Mouse (Mus musculus): ENCODE data around the gene Itgb5.

The Itgb5 gene

GRCm38 (mm10) chr16:33916473-33917251 lies 87.2 kb downstream of the Itgb5 start:
- no peak for DNase-seq

GRCm38 (mm10) chr16:33917390-33917789 lies 87.9 kb downstream of the Itgb5 start:
- DNase-seq, result no peak

- no peak for DNase-seq
Measured at GRCm38 (mm10) chr16:33917926-33918325, 88.5 kb downstream of the Itgb5 start.

GRCm38 (mm10) chr16:33921514-33921913 lies 92.0 kb downstream of the Itgb5 start:
- DNase-seq, result no peak

GRCm38 (mm10) chr16:33922111-33923000 lies 92.9 kb downstream of the Itgb5 start:
- DNase-seq, result no peak

- DNase-seq, result no peak
Measured at GRCm38 (mm10) chr16:33923001-33923316, 93.5 kb downstream of the Itgb5 start.

- DNase-seq, result no peak
Measured at GRCm38 (mm10) chr16:33923758-33924157, 94.3 kb downstream of the Itgb5 start.

GRCm38 (mm10) chr16:33927263-33927824 lies 97.9 kb downstream of the Itgb5 start:
- DNase-seq, result no peak

GRCm38 (mm10) chr16:33928788-33929462 lies 99.5 kb downstream of the Itgb5 start:
- DNase-seq, result no peak

GRCm38 (mm10) chr16:33930785-33931184 lies 101.3 kb downstream of the Itgb5 start:
- DNase-seq, result no peak

GRCm38 (mm10) chr16:33931682-33932081 lies 102.2 kb downstream of the Itgb5 start:
- no peak for DNase-seq

GRCm38 (mm10) chr16:33932126-33932525 lies 102.7 kb downstream of the Itgb5 start:
- no peak for DNase-seq

- DNase-seq, result no peak
Measured at GRCm38 (mm10) chr16:33933411-33933810, 103.9 kb downstream of the Itgb5 start.

GRCm38 (mm10) chr16:33934701-33935406 lies 105.4 kb downstream of the Itgb5 start:
- DNase-seq, result no peak

GRCm38 (mm10) chr16:33935407-33935785 lies 105.9 kb downstream of the Itgb5 start:
- no peak for DNase-seq

GRCm38 (mm10) chr16:33936885-33937284 lies 107.4 kb downstream of the Itgb5 start:
- no peak for DNase-seq

GRCm38 (mm10) chr16:33937567-33937966 lies 108.1 kb downstream of the Itgb5 start:
- DNase-seq, result peak; percentile 88

- DNase-seq, result no peak
Measured at GRCm38 (mm10) chr16:33938311-33939132, 109.1 kb downstream of the Itgb5 start.

GRCm38 (mm10) chr16:33939133-33939531 lies 109.7 kb downstream of the Itgb5 start:
- DNase-seq, result no peak

- no peak for DNase-seq
Measured at GRCm38 (mm10) chr16:33939636-33940035, 110.2 kb downstream of the Itgb5 start.

GRCm38 (mm10) chr16:33940095-33940494 lies 110.6 kb downstream of the Itgb5 start:
- no peak for DNase-seq
